Mouse (Mus musculus) embryonic fibroblast, embryonic 13.5 days (primary cell): ENCODE measurements around the gene Dcxr. TPM values are rescaled to one million over a fixed set of nuclear protein-coding genes. Genes with fewer than 3 reads are reported as not detected.

Experiments used
- H3K27ac ChIP-seq: 2 replicates; pipeline ENCODE4 v1.5.1; 2012; ENCODE audit warnings: low read length, control low read depth, inconsistent platforms; ENCODE audit not compliant: insufficient read depth
- H3K4me1 ChIP-seq: 2 replicates; pipeline ENCODE4 v1.6.1; 2011; ENCODE audit warnings: low read length; ENCODE audit not compliant: control insufficient read depth, insufficient read depth
- H3K4me3 ChIP-seq: 2 replicates; pipeline ENCODE4 v1.5.1; 2011; ENCODE audit warnings: mild to moderate bottlenecking, control low read depth, low read length; ENCODE audit not compliant: insufficient read depth
- CTCF ChIP-seq: IDR thresholded peaks from 2 replicates; pipeline ENCODE4 v1.5.1; 2011; ENCODE audit warnings: mild to moderate bottlenecking, control low read depth, low read length, moderate library complexity, borderline replicate concordance; ENCODE audit not compliant: insufficient read depth
- POLR2A ChIP-seq: IDR thresholded peaks from 2 replicates; pipeline ENCODE4 v1.6.1; 2011; ENCODE audit warnings: low read depth, mild to moderate bottlenecking, control low read depth, low read length, moderate library complexity
- polyA plus RNA-seq: library from polyadenylated mRNA; stranded (reverse); fragments of >200 nt; gene quantifications from 2 replicates; pipeline ENCODE4 v1.2.4, GENCODE M21; 2011; ENCODE audit warnings: low read depth; ENCODE audit not compliant: missing spikeins, insufficient read length

Gene Dcxr
- polyA plus RNA-seq, 1 experiment, result 31.6 TPM

GRCm38 (mm10) chr11:120760236-120760635, 33.2 kb upstream of the Dcxr start:
- TF ChIP-seq POLR2A, result no peak
- no peak for TF ChIP-seq CTCF
- H3K27ac ChIP-seq, result no peak overlapping the region
- no peaks in the 10 kb centered on the region for H3K4me1 ChIP-seq
- H3K4me3 ChIP-seq, result no peak overlapping the region

- TF ChIP-seq CTCF (no peak), POLR2A (no peak)
- H3K4me3 ChIP-seq, result no peak overlapping the region
Measured at GRCm38 (mm10) chr11:120751606-120752005, 24.5 kb upstream of the Dcxr start.

GRCm38 (mm10) chr11:120749430-120749829, 22.3 kb upstream of the Dcxr start:
- no peak for TF ChIP-seq CTCF
- TF ChIP-seq POLR2A, result no peak
- H3K4me1 ChIP-seq, result no peaks in the 10 kb centered on the region
- no peak overlapping the region for H3K27ac ChIP-seq
- H3K4me3 ChIP-seq, result no peak overlapping the region

More at GRCm38 (mm10) chr11:120751606-120752005, 24.5 kb upstream of the Dcxr start:
- H3K4me1 ChIP-seq, result no peaks in the 10 kb centered on the region
- peak overlapping the region; percentile 83 for H3K27ac ChIP-seq

GRCm38 (mm10) chr11:120747974-120748373, 20.9 kb upstream of the Dcxr start:
- Histone ChIP-seq H3K4me3 (no peak overlapping the region), H3K27ac (no peak overlapping the region), H3K4me1 (no peaks in the 10 kb centered on the region)
- TF ChIP-seq CTCF (no peak), POLR2A (no peak)

GRCm38 (mm10) chr11:120744121-120744701, 17.1 kb upstream of the Dcxr start:
- no peaks in the 10 kb centered on the region for H3K4me1 ChIP-seq
- TF ChIP-seq CTCF, result no peak
- no peak for TF ChIP-seq POLR2A
- H3K27ac ChIP-seq, result no peak overlapping the region
- H3K4me3 ChIP-seq, result no peak overlapping the region

- no peak overlapping the region for H3K27ac ChIP-seq
- no peak for TF ChIP-seq POLR2A
- TF ChIP-seq CTCF, result no peak
- H3K4me3 ChIP-seq, result no peak overlapping the region
- H3K4me1 ChIP-seq, result no peaks in the 10 kb centered on the region
Measured at GRCm38 (mm10) chr11:120740981-120741380, 13.9 kb upstream of the Dcxr start.

- H3K4me1 ChIP-seq, result peaks cover 5% of the 10 kb centered on the region
- H3K4me3 ChIP-seq, result no peak overlapping the region
- TF ChIP-seq CTCF (no peak), POLR2A (no peak)
- no peak overlapping the region for H3K27ac ChIP-seq
Measured at GRCm38 (mm10) chr11:120736424-120736823, 9.3 kb upstream of the Dcxr start.

GRCm38 (mm10) chr11:120733521-120733920, 6.4 kb upstream of the Dcxr start:
- no peak overlapping the region for H3K4me3 ChIP-seq
- TF ChIP-seq CTCF, result no peak
- H3K4me1 ChIP-seq, result peaks cover 6% of the 10 kb centered on the region
- no peak overlapping the region for H3K27ac ChIP-seq

GRCm38 (mm10) chr11:120731858-120732680, 5.0 kb upstream of the Dcxr start, which contains the start of gene Cbr2:
TSS of gene Cbr2 (minus strand) at chr11:120732114.
- TF ChIP-seq CTCF, result no peak
- TF ChIP-seq POLR2A, result peak; percentile 62; the same call in 1 of the 2 replicates
- H3K4me1 ChIP-seq, result peaks cover 6% of the 10 kb centered on the region
- no peak within 1 kb of the TSS for H3K4me3 ChIP-seq
- H3K27ac ChIP-seq, result peak within 1 kb of the TSS; percentile 18; the same call in 1 of the 2 replicates

- TF ChIP-seq CTCF, result no peak
- TF ChIP-seq POLR2A, result no peak; the same call in 1 of the 2 replicates
- Histone ChIP-seq H3K4me1 (peaks cover 6% of the 10 kb centered on the region), H3K4me3 (no peak overlapping the region), H3K27ac (peak overlapping the region; percentile 18; the same call in 1 of the 2 replicates)
Measured at GRCm38 (mm10) chr11:120731395-120731794, 4.3 kb upstream of the Dcxr start.
